ENCODE assay signal across 30 mouse cellular contexts in genomic region chr1:45492130-45492723, GRCm38 (mm10). TPM values are rescaled to one million over a fixed set of nuclear protein-coding genes. Genes with fewer than 3 reads are reported as not detected.
DNase-seq lines count a peak whose midpoint lies in the region; ATAC-seq and TF ChIP-seq lines count a peak whose summit lies in the region.
"Had no signal": no experiment of that assay in that cellular context is flagged by ENCODE, and none has a peak within 500 bp of the region (broad histone marks: within the 10 kb centered on the region; RNA-seq: fewer than 3 reads in every experiment).

No protein-coding gene starts in this region.

- no peak overlapping the region for H3K4me3 ChIP-seq in cerebellum, adult 2 months (replicated peaks; ENCODE audit: insufficient read depth, low read depth, low read length)
- H3K4me3 ChIP-seq in layer of hippocampus, adult 2 months: no peak overlapping the region
- H3K4me3 ChIP-seq in cortical plate, adult 2 months (ENCODE audit: insufficient read depth, low read length): no peak overlapping the region
- H3K4me3 ChIP-seq in intestine, embryonic 15.5 days (replicated peaks): no peak overlapping the region
- H3K4me3 ChIP-seq in stomach, postnatal 0 days (ENCODE audit: low read depth, low read length): no peak overlapping the region
- H3K4me3 ChIP-seq: embryonic facial prominence, embryonic 13.5 days; hindbrain, embryonic 12.5 days; kidney, embryonic 15.5 days; liver, embryonic 15.5 days; neural tube, embryonic 15.5 days had no signal

- no peak overlapping the region for H3K9ac ChIP-seq in intestine, embryonic 15.5 days
- H3K9ac ChIP-seq in stomach, postnatal 0 days (ENCODE audit: low read length): no peak overlapping the region
- H3K9ac ChIP-seq: embryonic facial prominence, embryonic 13.5 days; hindbrain, embryonic 12.5 days; kidney, embryonic 15.5 days; liver, embryonic 15.5 days; lung, embryonic 14.5 days; neural tube, embryonic 15.5 days had no signal

- H3K9me3 ChIP-seq in intestine, embryonic 15.5 days: no peaks in the 10 kb centered on the region
- H3K9me3 ChIP-seq in stomach, postnatal 0 days (ENCODE audit: control insufficient read depth, low read length): no peaks in the 10 kb centered on the region
- H3K9me3 ChIP-seq: embryonic facial prominence, embryonic 13.5 days; hindbrain, embryonic 12.5 days; kidney, embryonic 15.5 days; liver, embryonic 15.5 days; neural tube, embryonic 15.5 days had no signal

- WGBS in cerebellum, adult 2 months: 72% methylated on average over 4 of the region's 4 CpGs
- 87% methylated on average over 4 of the region's 4 CpGs for WGBS in intestine, embryonic 15.5 days
- WGBS in stomach, postnatal 0 days: 77% methylated on average over 4 of the region's 4 CpGs

- H3K36me3 ChIP-seq in intestine, embryonic 15.5 days: no peaks in the 10 kb centered on the region
- no peaks in the 10 kb centered on the region for H3K36me3 ChIP-seq in stomach, postnatal 0 days (ENCODE audit: control insufficient read depth, insufficient read depth, low read length)
- H3K36me3 ChIP-seq: hindbrain, embryonic 12.5 days; kidney, embryonic 15.5 days; liver, embryonic 15.5 days; neural tube, embryonic 15.5 days had no signal

- H3K4me2 ChIP-seq in intestine, embryonic 15.5 days (replicated peaks): no peak overlapping the region
- H3K4me2 ChIP-seq in stomach, postnatal 0 days (replicated peaks; ENCODE audit: low read depth): no peak overlapping the region
- H3K4me2 ChIP-seq: embryonic facial prominence, embryonic 13.5 days; heart, embryonic 11.5 days; hindbrain, embryonic 12.5 days; kidney, embryonic 15.5 days; liver, embryonic 15.5 days; lung, embryonic 14.5 days; neural tube, embryonic 15.5 days had no signal

- TF ChIP-seq POLR2A in cerebellum, adult 2 months (IDR thresholded peaks at IDR 0.05; ENCODE audit: borderline replicate concordance, insufficient read depth, low read length): no peak
- no peak for TF ChIP-seq POLR2A in cortical plate, adult 2 months (IDR thresholded peaks at IDR 0.05; ENCODE audit: extremely low read depth, insufficient read depth, low read length)

- peak; percentile 2 to 12 for DNase-seq in cerebellum, postnatal 10 days
- DNase-seq in cerebellum, adult 2 months: no peak
- peak in 1 of 2 experiments; percentile 2 for DNase-seq in layer of hippocampus, adult 2 months (ENCODE audit: low spot score in 2 of 2)
- DNase-seq in layer of hippocampus, postnatal 36 days: no peak
- peak; percentile 29 for DNase-seq in 3134 (ENCODE audit: extremely low read depth, insufficient read length, low spot score)
- DNase-seq in stomach, postnatal 0 days (ENCODE audit: low spot score): no peak
- DNase-seq: adrenal gland, postnatal 25 days; cerebellum, adult 18-20 months; cerebellum, postnatal 36 days; gastrocnemius, postnatal 36 days; heart, adult 18-20 months; heart, postnatal 36 days; kidney, postnatal 25 days; lung, embryonic 14.5 days; lung, postnatal 14 days; midbrain, embryonic 14.5 days; retina, postnatal 1 day; thymus, postnatal 25 days had no signal

- TF ChIP-seq CTCF in cerebellum, adult 2 months (IDR thresholded peaks at IDR 0.05; ENCODE audit: borderline replicate concordance, insufficient read depth, low read depth, low read length): no peak
- TF ChIP-seq CTCF in layer of hippocampus, adult 2 months (conservative IDR thresholded peaks at IDR 0.05): peak; percentile 39
- TF ChIP-seq CTCF in cortical plate, adult 2 months (IDR thresholded peaks at IDR 0.05; ENCODE audit: extremely low read depth, insufficient read depth, low read length): no peak
- no peak for TF ChIP-seq CTCF in stomach, postnatal 0 days (IDR thresholded peaks at IDR 0.05; ENCODE audit: low read depth)

- no peak for ATAC-seq in intestine, embryonic 15.5 days
- no peak for ATAC-seq in stomach, postnatal 0 days (ENCODE audit: low FRiP score, low TSS enrichment)
- ATAC-seq: forebrain, embryonic 16.5 days; hindbrain, postnatal 0 days; intestine, embryonic 16.5 days had no signal

- H3K27me3 ChIP-seq in cerebellum, adult 2 months (ENCODE audit: control insufficient read depth, insufficient read depth, low read length): no peaks in the 10 kb centered on the region
- H3K27me3 ChIP-seq in intestine, embryonic 15.5 days (replicated peaks): no peaks in the 10 kb centered on the region
- no peaks in the 10 kb centered on the region for H3K27me3 ChIP-seq in stomach, postnatal 0 days (ENCODE audit: control insufficient read depth, insufficient read depth, low read length)
- H3K27me3 ChIP-seq: embryonic facial prominence, embryonic 13.5 days; hindbrain, embryonic 12.5 days; kidney, embryonic 15.5 days; liver, embryonic 15.5 days; neural tube, embryonic 15.5 days had no signal

- H3K4me1 ChIP-seq in cerebellum, adult 2 months (ENCODE audit: control insufficient read depth, insufficient read depth, low read length): no peaks in the 10 kb centered on the region
- H3K4me1 ChIP-seq in cortical plate, adult 2 months (ENCODE audit: control insufficient read depth, insufficient read depth, low read length): no peaks in the 10 kb centered on the region
- no peaks in the 10 kb centered on the region for H3K4me1 ChIP-seq in intestine, embryonic 15.5 days (replicated peaks)
- H3K4me1 ChIP-seq in stomach, postnatal 0 days (replicated peaks; ENCODE audit: control insufficient read depth, insufficient read depth): no peaks in the 10 kb centered on the region
- H3K4me1 ChIP-seq: hindbrain, embryonic 12.5 days; kidney, embryonic 15.5 days; liver, embryonic 15.5 days; neural tube, embryonic 15.5 days had no signal

- TF ChIP-seq EP300 in stomach, postnatal 0 days (optimal IDR thresholded peaks at IDR 0.05): no peak

- no peak overlapping the region for H3K27ac ChIP-seq in cerebellum, adult 2 months (ENCODE audit: insufficient read depth, low read length)
- H3K27ac ChIP-seq in layer of hippocampus, adult 2 months: peak overlapping the region; percentile 3; the same call in 1 of the 2 replicates
- 0 out of 2 replicates have a peak overlapping the region, but pooled peaks have one; percentile 56 for H3K27ac ChIP-seq in cortical plate, adult 2 months (ENCODE audit: insufficient read depth, low read length)
- H3K27ac ChIP-seq in intestine, embryonic 15.5 days: no peak overlapping the region
- H3K27ac ChIP-seq in stomach, postnatal 0 days (replicated peaks): no peak overlapping the region
- H3K27ac ChIP-seq: embryonic facial prominence, embryonic 13.5 days; hindbrain, embryonic 12.5 days; hindbrain, postnatal 0 days; kidney, embryonic 15.5 days; liver, embryonic 15.5 days; neural tube, embryonic 15.5 days had no signal

RNA-seq across cellular contexts. Expression of gene Col5a2, which starts 10.9 kb away (rescaled TPM):
- 2.3 and 2.5 TPM in 2 replicates for polyA plus RNA-seq in cerebellum, adult 2 months (2012; rRNA removed)
- 1 to 10 TPM; 7.4 to 8.4 TPM for total RNA-seq in layer of hippocampus, adult 2 months (2021)
- 1 to 10 TPM; 7.0 to 7.7 TPM for total RNA-seq in layer of hippocampus, postnatal 36 days (2021)
- polyA plus RNA-seq in cortical plate, adult 2 months (2012; rRNA removed): 2.1 and 2.8 TPM in 2 replicates
- 68.0 and 78.0 TPM in 2 replicates for polyA plus RNA-seq in intestine, embryonic 15.5 days (2015; fragmentation: Nextera tagmentation; extraction: Ambion mirVana)
- polyA plus RNA-seq in stomach, postnatal 0 days (2015; fragmentation: Nextera tagmentation; extraction: Ambion mirVana): 52.9 and 55.4 TPM in 2 replicates
- total RNA-seq: monocyte, adult 5-6 weeks had no signal

Comparison
In these comparisons a context has a peak if more than half of its experiments do, and no peak if none do; other contexts are left out.
1. DNase-seq: peak in cerebellum, postnatal 10 days (2 of 2) and 3134 (single experiment); none in cerebellum, adult 2 months (0 of 2), layer of hippocampus, postnatal 36 days (0 of 2) and stomach, postnatal 0 days (single experiment).
2. H3K27ac ChIP-seq: peak in layer of hippocampus, adult 2 months (single experiment) and cortical plate, adult 2 months (single experiment); none in cerebellum, adult 2 months (single experiment), intestine, embryonic 15.5 days (single experiment) and stomach, postnatal 0 days (single experiment).
3. RNA of gene Col5a2, which starts 10.9 kb away (polyA plus RNA-seq): 68.0 to 78.0 TPM in intestine, embryonic 15.5 days and 52.9 to 55.4 TPM in stomach, postnatal 0 days; 2.3 to 2.5 TPM in cerebellum, adult 2 months and 2.1 to 2.8 TPM in cortical plate, adult 2 months; every median in the first group is over 10 times any median in the second.